Mouse (Mus musculus) heart, adult 9 months (tissue): ENCODE data around the gene Gm17359.
"Not testable (repeated sequence)": the region's sequence is repeated elsewhere in the genome, so short reads cannot be mapped to it uniquely, and the experiment has no call there.

Source experiments
- DNase-seq, 2 experiments: peaks; one replicate each; pipeline ENCODE4 v3.0.0; 2022; ENCODE audit warnings: low spot score in 2 of 2

Gm17359 gene

GRCm38 (mm10) chr3:79415081-79415480 lies 78.6 kb downstream of the Gm17359 start:
- DNase-seq = no peak

- DNase-seq = no peak
Measured at GRCm38 (mm10) chr3:79415929-79416328, 79.5 kb downstream of the Gm17359 start.

- DNase-seq = no peak
Measured at GRCm38 (mm10) chr3:79416944-79417680, 80.7 kb downstream of the Gm17359 start.

GRCm38 (mm10) chr3:79418921-79419320 lies 82.5 kb downstream of the Gm17359 start:
- DNase-seq = no peak

- DNase-seq = no peak
Measured at GRCm38 (mm10) chr3:79425441-79425840, 89.0 kb downstream of the Gm17359 start.

- DNase-seq = no peak
Measured at GRCm38 (mm10) chr3:79433593-79433992, 97.1 kb downstream of the Gm17359 start.

GRCm38 (mm10) chr3:79434436-79434835 lies 98.0 kb downstream of the Gm17359 start:
- DNase-seq = no peak

GRCm38 (mm10) chr3:79434985-79435384 lies 98.5 kb downstream of the Gm17359 start:
- no peak for DNase-seq

GRCm38 (mm10) chr3:79436186-79436585 lies 99.7 kb downstream of the Gm17359 start:
- no peak for DNase-seq

GRCm38 (mm10) chr3:79438276-79438675 lies 101.8 kb downstream of the Gm17359 start:
- DNase-seq = no peak

- no peak for DNase-seq
Measured at GRCm38 (mm10) chr3:79440976-79441491, 104.6 kb downstream of the Gm17359 start.

- DNase-seq = no peak
Measured at GRCm38 (mm10) chr3:79443850-79444249, 107.4 kb downstream of the Gm17359 start.

- no peak for DNase-seq
Measured at GRCm38 (mm10) chr3:79445041-79445440, 108.6 kb downstream of the Gm17359 start.

- DNase-seq = no peak
Measured at GRCm38 (mm10) chr3:79446124-79446523, 109.7 kb downstream of the Gm17359 start.

GRCm38 (mm10) chr3:79446648-79447047 lies 110.2 kb downstream of the Gm17359 start:
- not testable (repeated sequence) for DNase-seq

GRCm38 (mm10) chr3:79448421-79448820 lies 112.0 kb downstream of the Gm17359 start:
- DNase-seq = no peak

- DNase-seq = no peak
Measured at GRCm38 (mm10) chr3:79449361-79449760, 112.9 kb downstream of the Gm17359 start.

- DNase-seq = no peak
Measured at GRCm38 (mm10) chr3:79452696-79453263, 116.3 kb downstream of the Gm17359 start.

GRCm38 (mm10) chr3:79455761-79456160 lies 119.3 kb downstream of the Gm17359 start:
- DNase-seq = no peak

- DNase-seq = no peak
Measured at GRCm38 (mm10) chr3:79458651-79459275, 122.3 kb downstream of the Gm17359 start.

- no peak for DNase-seq
Measured at GRCm38 (mm10) chr3:79469440-79469839, 133.0 kb downstream of the Gm17359 start.

GRCm38 (mm10) chr3:79472362-79472761 lies 135.9 kb downstream of the Gm17359 start:
- DNase-seq = no peak

GRCm38 (mm10) chr3:79474911-79475310 lies 138.4 kb downstream of the Gm17359 start:
- DNase-seq = peak; percentile 44 to 46
